Mouse (Mus musculus): ENCODE data around the gene H2-M3. TPM values are rescaled to one million over a fixed set of nuclear protein-coding genes. Genes with fewer than 3 reads are reported as not detected.

The H2-M3 gene
- polyA plus RNA-seq, 1 experiment from 2014 or later, result 0.72 TPM

Other genes with a start within 250 kb of the H2-M3 start
- gene Mog, start 246.8 kb upstream of the H2-M3 start, polyA plus RNA-seq (2014; fragmentation: Nextera tagmentation; extraction: Ambion mirVana), result 0.25 TPM in 1 of 2 replicates, not detected in the other
- gene Gabbr1, start 224.3 kb upstream of the H2-M3 start, polyA plus RNA-seq (2014; fragmentation: Nextera tagmentation; extraction: Ambion mirVana), result 4.4 and 6.0 TPM in 2 replicates
- not detected in 2 replicates for gene Olfr90, start 181.7 kb upstream of the H2-M3 start, polyA plus RNA-seq (2014; fragmentation: Nextera tagmentation; extraction: Ambion mirVana)
- gene Olfr91, start 171.9 kb upstream of the H2-M3 start, polyA plus RNA-seq (2014; fragmentation: Nextera tagmentation; extraction: Ambion mirVana), result not detected in 2 replicates
- gene Olfr92, start 150.1 kb upstream of the H2-M3 start, polyA plus RNA-seq (2014; fragmentation: Nextera tagmentation; extraction: Ambion mirVana), result not detected in 2 replicates
- gene Olfr93, start 108.7 kb upstream of the H2-M3 start, polyA plus RNA-seq (2014; fragmentation: Nextera tagmentation; extraction: Ambion mirVana), result not detected in 2 replicates
- gene Ubd, start 76.3 kb upstream of the H2-M3 start, polyA plus RNA-seq (2014; fragmentation: Nextera tagmentation; extraction: Ambion mirVana), result not detected in 2 replicates
- not detected in 2 replicates for gene Olfr94, start 69.2 kb upstream of the H2-M3 start, polyA plus RNA-seq (2014; fragmentation: Nextera tagmentation; extraction: Ambion mirVana)
- not detected in 2 replicates for gene Olfr95, start 57.1 kb upstream of the H2-M3 start, polyA plus RNA-seq (2014; fragmentation: Nextera tagmentation; extraction: Ambion mirVana)
- gene Olfr96, start 50.1 kb upstream of the H2-M3 start, polyA plus RNA-seq (2014; fragmentation: Nextera tagmentation; extraction: Ambion mirVana), result not detected in 2 replicates
- gene Olfr97, start 32.9 kb upstream of the H2-M3 start, polyA plus RNA-seq (2014; fragmentation: Nextera tagmentation; extraction: Ambion mirVana), result not detected in 2 replicates
- gene Olfr98, start 6.5 kb upstream of the H2-M3 start, polyA plus RNA-seq (2014; fragmentation: Nextera tagmentation; extraction: Ambion mirVana), result not detected in 2 replicates
- not detected in 2 replicates for gene Olfr99, start 13.2 kb downstream of the H2-M3 start, polyA plus RNA-seq (2014; fragmentation: Nextera tagmentation; extraction: Ambion mirVana)
- gene Olfr101, start 34.1 kb downstream of the H2-M3 start, polyA plus RNA-seq (2014; fragmentation: Nextera tagmentation; extraction: Ambion mirVana), result not detected in 2 replicates
- gene Olfr102, start 46.8 kb downstream of the H2-M3 start, polyA plus RNA-seq (2014; fragmentation: Nextera tagmentation; extraction: Ambion mirVana), result not detected in 2 replicates
- not detected in 2 replicates for gene Olfr103, start 69.5 kb downstream of the H2-M3 start, polyA plus RNA-seq (2014; fragmentation: Nextera tagmentation; extraction: Ambion mirVana)
- gene Olfr104-ps, start 89.4 kb downstream of the H2-M3 start, polyA plus RNA-seq (2014; fragmentation: Nextera tagmentation; extraction: Ambion mirVana), result not detected in 2 replicates
- not detected in 2 replicates for gene Olfr105-ps, start 108.8 kb downstream of the H2-M3 start, polyA plus RNA-seq (2014; fragmentation: Nextera tagmentation; extraction: Ambion mirVana)
- gene Olfr106-ps, start 120.2 kb downstream of the H2-M3 start, polyA plus RNA-seq (2014; fragmentation: Nextera tagmentation; extraction: Ambion mirVana), result not detected in 2 replicates
- not detected in 2 replicates for gene Olfr107, start 129.0 kb downstream of the H2-M3 start, polyA plus RNA-seq (2014; fragmentation: Nextera tagmentation; extraction: Ambion mirVana)
- not detected in 2 replicates for gene Olfr108, start 175.3 kb downstream of the H2-M3 start, polyA plus RNA-seq (2014; fragmentation: Nextera tagmentation; extraction: Ambion mirVana)
- not detected in 2 replicates for gene Olfr109, start 188.7 kb downstream of the H2-M3 start, polyA plus RNA-seq (2014; fragmentation: Nextera tagmentation; extraction: Ambion mirVana)
- not detected in 2 replicates for gene H2-M2, start 213.3 kb downstream of the H2-M3 start, polyA plus RNA-seq (2014; fragmentation: Nextera tagmentation; extraction: Ambion mirVana)
- not detected in 2 replicates for gene Olfr110, start 222.2 kb downstream of the H2-M3 start, polyA plus RNA-seq (2014; fragmentation: Nextera tagmentation; extraction: Ambion mirVana)
- gene Olfr111, start 237.8 kb downstream of the H2-M3 start, polyA plus RNA-seq (2014; fragmentation: Nextera tagmentation; extraction: Ambion mirVana), result not detected in 2 replicates